Mouse (Mus musculus) spleen, embryonic (tissue): ENCODE data around the gene Otc.

ENCODE experiments used
- CTCF ChIA-PET: fragments of 350-600 bp; sonication (Branson Sonifier 250); formaldehyde crosslinking; loops from one replicate; lab custom pipeline; 2022; lab: Charles Lee

Otc gene

GRCm38 (mm10) chrX:10251852-10252504, at the start of gene Otc:
Gene Otc (plus strand): TSS chrX:10252305.
- CTCF ChIA-PET, result no interaction called here

- CTCF ChIA-PET, result no interaction called here
These were observed 46.2 kb upstream of the Otc start for GRCm38 (mm10) chrX:10205937-10206336.

- CTCF ChIA-PET, result no interaction called here
These were observed 36.1 kb upstream of the Otc start for GRCm38 (mm10) chrX:10215972-10216371.

GRCm38 (mm10) chrX:10216410-10216949, 35.6 kb upstream of the Otc start, which contains the start of gene Rpgr:
Gene Rpgr (minus strand): TSS chrX:10216920.
- CTCF ChIA-PET, result no interaction called here

- CTCF ChIA-PET, result no interaction called here
These were observed 32.8 kb upstream of the Otc start for GRCm38 (mm10) chrX:10219281-10219680.

- CTCF ChIA-PET, result no interaction called here
These were observed 19.1 kb upstream of the Otc start for GRCm38 (mm10) chrX:10233051-10233450.

- CTCF ChIA-PET, result no interaction called here
These were observed 17.5 kb upstream of the Otc start for GRCm38 (mm10) chrX:10234617-10235016.

GRCm38 (mm10) chrX:10239515-10239914, 12.6 kb upstream of the Otc start:
- CTCF ChIA-PET, result no interaction called here

- CTCF ChIA-PET, result no interaction called here
These were observed 8.2 kb upstream of the Otc start for GRCm38 (mm10) chrX:10243916-10244315.

- CTCF ChIA-PET, result no interaction called here
These were observed 748 bp upstream of the Otc start for GRCm38 (mm10) chrX:10251357-10251756.

GRCm38 (mm10) chrX:10257774-10258173, 5.7 kb downstream of the Otc start:
- CTCF ChIA-PET, result no interaction called here

GRCm38 (mm10) chrX:10258260-10258659, 6.2 kb downstream of the Otc start:
- CTCF ChIA-PET, result no interaction called here

- CTCF ChIA-PET, result no interaction called here
These were observed 16.2 kb downstream of the Otc start for GRCm38 (mm10) chrX:10268308-10268707.

GRCm38 (mm10) chrX:10268761-10269437, 16.8 kb downstream of the Otc start:
- CTCF ChIA-PET, result no interaction called here

GRCm38 (mm10) chrX:10297341-10297740, 45.2 kb downstream of the Otc start:
- CTCF ChIA-PET, result no interaction called here

- CTCF ChIA-PET, result no interaction called here
These were observed 66.1 kb downstream of the Otc start for GRCm38 (mm10) chrX:10318176-10318575.

GRCm38 (mm10) chrX:10330246-10330645, 78.1 kb downstream of the Otc start:
- CTCF ChIA-PET, result no interaction called here

GRCm38 (mm10) chrX:10331749-10332148, 79.6 kb downstream of the Otc start:
- CTCF ChIA-PET, result no interaction called here

GRCm38 (mm10) chrX:10336816-10337215, 84.7 kb downstream of the Otc start:
- CTCF ChIA-PET, result no interaction called here

- CTCF ChIA-PET, result no interaction called here
These were observed 103.8 kb downstream of the Otc start for GRCm38 (mm10) chrX:10355867-10356266.
